ENCODE assay signal across 8 mouse cellular contexts in genomic region chr1:133609771-133610502, GRCm38 (mm10). TPM values are rescaled to one million over a fixed set of nuclear protein-coding genes. Genes with fewer than 3 reads are reported as not detected.
DNase-seq lines count a peak whose midpoint lies in the region; ATAC-seq and TF ChIP-seq lines count a peak whose summit lies in the region.

Snrpe (minus strand) TSS chr1:133610291.

- TF ChIP-seq CTCF in ES-Bruce4 (IDR thresholded peaks at IDR 0.05; ENCODE audit: low read depth, low read length) = peak; percentile 95
- TF ChIP-seq CTCF in liver, postnatal 0 days (IDR thresholded peaks at IDR 0.05; ENCODE audit: low read depth) = peak; percentile 99

- TF ChIP-seq EP300 in ES-Bruce4 (IDR thresholded peaks at IDR 0.05; ENCODE audit: insufficient read depth, low read depth, low read length) = no peak
- TF ChIP-seq EP300 in liver, postnatal 0 days (IDR thresholded peaks at IDR 0.05; ENCODE audit: low read depth) = peak; percentile 44; the same call in 1 of the 2 replicates

- peak within 1 kb of the TSS; percentile 98 for H3K9ac ChIP-seq in ES-Bruce4 (ENCODE audit: low read depth, poor library complexity, severe bottlenecking)
- H3K9ac ChIP-seq in forebrain, embryonic 13.5 days = peak within 1 kb of the TSS; percentile 92
- peak within 1 kb of the TSS; percentile 96 for H3K9ac ChIP-seq in liver, postnatal 0 days (replicated peaks)
- peak within 1 kb of the TSS; percentile 89 for H3K9ac ChIP-seq in neural tube, embryonic 14.5 days (replicated peaks; ENCODE audit: low read depth, low read length)

- H3K4me3 ChIP-seq in ES-Bruce4 (ENCODE audit: low read depth, low read length) = peak within 1 kb of the TSS; percentile 98
- peak within 1 kb of the TSS; percentile 92 for H3K4me3 ChIP-seq in forebrain, embryonic 13.5 days
- peak within 1 kb of the TSS; percentile 99 for H3K4me3 ChIP-seq in liver, postnatal 0 days (ENCODE audit: low read depth, low read length)
- peak within 1 kb of the TSS; percentile 87 for H3K4me3 ChIP-seq in neural tube, embryonic 14.5 days (ENCODE audit: low read depth, low read length)

- intact Hi-C loops in heart, postnatal 10 days (cut with DNase I) = loop anchor here (1.0 to 10.0 kb wide), 5 partner anchors 228 to 575 kb away; partner anchors contain the start of gene Mdm4

- ATAC-seq in cerebellum, adult (ENCODE audit: insufficient number of reproducible peaks, low FRiP score, low TSS enrichment) = peak; percentile 94
- ATAC-seq in forebrain, embryonic 13.5 days = peak; percentile 99
- peak; percentile 98 for ATAC-seq in liver, postnatal 0 days
- ATAC-seq in neural tube, embryonic 14.5 days (ENCODE audit: low read depth) = peak; percentile 98

- H3K4me2 ChIP-seq in forebrain, embryonic 13.5 days = peak within 1 kb of the TSS; percentile 75
- peak within 1 kb of the TSS; percentile 78 for H3K4me2 ChIP-seq in liver, postnatal 0 days (ENCODE audit: low read depth, low read length)
- H3K4me2 ChIP-seq in neural tube, embryonic 14.5 days (ENCODE audit: low read depth, low read length) = peak within 1 kb of the TSS; percentile 71

- H3K27me3 ChIP-seq in ES-Bruce4 (ENCODE audit: control insufficient read depth, insufficient read depth, low read length, poor library complexity, severe bottlenecking) = no peaks in the 10 kb centered on the region
- H3K27me3 ChIP-seq in forebrain, embryonic 13.5 days = no peaks in the 10 kb centered on the region
- no peaks in the 10 kb centered on the region for H3K27me3 ChIP-seq in liver, postnatal 0 days (ENCODE audit: insufficient read depth, low read length)
- no peaks in the 10 kb centered on the region for H3K27me3 ChIP-seq in neural tube, embryonic 14.5 days (ENCODE audit: control insufficient read depth, insufficient read depth, low read length)

- H3K4me1 ChIP-seq in ES-Bruce4 (ENCODE audit: control insufficient read depth, insufficient read depth, low read length) = no peaks in the 10 kb centered on the region
- peaks cover 12% of the 10 kb centered on the region for H3K4me1 ChIP-seq in forebrain, embryonic 13.5 days
- 0 out of 2 replicates have a peak, but pooled peaks cover 9% of the 10 kb centered on the region for H3K4me1 ChIP-seq in liver, postnatal 0 days (ENCODE audit: insufficient read depth)
- peaks cover 5% of the 10 kb centered on the region for H3K4me1 ChIP-seq in neural tube, embryonic 14.5 days (ENCODE audit: control insufficient read depth, insufficient read depth, low read length)

- no peaks in the 10 kb centered on the region for H3K9me3 ChIP-seq in ES-Bruce4 (replicated peaks; ENCODE audit: control insufficient read depth, insufficient read depth, low read length, poor library complexity, severe bottlenecking)
- no peaks in the 10 kb centered on the region for H3K9me3 ChIP-seq in forebrain, embryonic 13.5 days (replicated peaks)
- no peaks in the 10 kb centered on the region for H3K9me3 ChIP-seq in liver, postnatal 0 days (ENCODE audit: low read length)
- no peaks in the 10 kb centered on the region for H3K9me3 ChIP-seq in neural tube, embryonic 14.5 days (ENCODE audit: control insufficient read depth, low read length)

- peak within 1 kb of the TSS; percentile 45 for H3K27ac ChIP-seq in ES-Bruce4 (ENCODE audit: insufficient read depth, low read length)
- peak within 1 kb of the TSS; percentile 85 for H3K27ac ChIP-seq in forebrain, embryonic 13.5 days
- peak within 1 kb of the TSS; percentile 95 for H3K27ac ChIP-seq in liver, postnatal 0 days (ENCODE audit: low read depth)
- peak within 1 kb of the TSS; percentile 89 for H3K27ac ChIP-seq in neural tube, embryonic 14.5 days (ENCODE audit: low read depth, low read length)

- peak; percentile 24 for TF ChIP-seq POLR2A in ES-Bruce4 (IDR thresholded peaks at IDR 0.05; ENCODE audit: insufficient read depth, low read length)

- DNase-seq in heart, postnatal 10 days = peak; percentile 96 to 99
- DNase-seq in large intestine, adult 2 months (ENCODE audit: low read depth, low spot score) = peak; percentile 94
- peak; percentile 98 for DNase-seq in liver, postnatal 0 days
- DNase-seq in testis, postnatal 10 days (ENCODE audit: low spot score) = peak; percentile 98

- H3K36me3 ChIP-seq in ES-Bruce4 (ENCODE audit: control insufficient read depth, insufficient read depth, low read length, poor library complexity, severe bottlenecking) = peaks cover 37% of the 10 kb centered on the region
- peaks cover 34% of the 10 kb centered on the region for H3K36me3 ChIP-seq in forebrain, embryonic 13.5 days (ENCODE audit: poor library complexity, severe bottlenecking)
- peaks cover 34% of the 10 kb centered on the region for H3K36me3 ChIP-seq in liver, postnatal 0 days (replicated peaks; ENCODE audit: insufficient read depth, low read length)
- H3K36me3 ChIP-seq in neural tube, embryonic 14.5 days (ENCODE audit: control insufficient read depth, insufficient read depth, low read length) = peaks cover 22% of the 10 kb centered on the region

- under 1% methylated on average over 71 of the region's 73 CpGs for WGBS in forebrain, embryonic 13.5 days
- under 1% methylated on average over 72 of the region's 73 CpGs for WGBS in large intestine, adult 2 months
- under 1% methylated on average over 71 of the region's 73 CpGs for WGBS in liver, postnatal 0 days (ENCODE audit: insufficient replicate concordance)
- under 1% methylated on average over 73 of the region's 73 CpGs for WGBS in neural tube, embryonic 14.5 days

RNA-seq across cellular contexts. Expression of gene Snrpe, which starts in this region (rescaled TPM):
- 434 and 488 TPM in 2 replicates for polyA plus RNA-seq in ES-Bruce4 (2011; ENCODE audit: insufficient read depth, insufficient read length, low read depth, missing spikeins)
- 820 and 913 TPM in 2 replicates for polyA plus RNA-seq in forebrain, embryonic 13.5 days (2015; fragmentation: Nextera tagmentation; extraction: Ambion mirVana)
- total RNA-seq in heart, postnatal 10 days (2021) = 100 to 1,000 TPM; 101 to 123 TPM
- 54.1 and 59.6 TPM in 2 replicates for polyA plus RNA-seq in large intestine, adult 2 months (2012; rRNA removed)
- 302 and 306 TPM in 2 replicates for polyA plus RNA-seq in liver, postnatal 0 days (2015; fragmentation: Nextera tagmentation; extraction: Ambion mirVana)
- 425 and 449 TPM in 2 replicates for polyA plus RNA-seq in neural tube, embryonic 14.5 days (2014; fragmentation: Nextera tagmentation; extraction: Ambion mirVana)

Comparison
In these comparisons a context has a peak if more than half of its experiments do, and no peak if none do; other contexts are left out.
1. Peak in every context shown above with its lines: DNase-seq, ATAC-seq, H3K4me3 ChIP-seq and H3K27ac ChIP-seq.
2. H3K27ac ChIP-seq: peak in every context shown above with its lines; median percentile 95 in liver, postnatal 0 days; 89 in neural tube, embryonic 14.5 days; 85 in forebrain, embryonic 13.5 days; 45 in ES-Bruce4.